Mouse (Mus musculus) lung, adult 2 months (tissue): ENCODE results near the gene Fbxw5.

ENCODE experiments used
- CTCF ChIP-seq: fragments of 200-500 bp; IDR thresholded peaks from 2 replicates; pipeline ENCODE4 v1.5.1; 2011; ENCODE audit warnings: mild to moderate bottlenecking, low read length, control low read depth; ENCODE audit not compliant: insufficient read depth
- POLR2A ChIP-seq: fragments of 200-500 bp; IDR thresholded peaks from 2 replicates; pipeline ENCODE4 v1.6.1; 2011; ENCODE audit warnings: low read depth, mild to moderate bottlenecking, control low read depth, low read length, borderline replicate concordance; ENCODE audit errors: extremely low read depth

- TF ChIP-seq CTCF: no peak
- TF ChIP-seq POLR2A: no peak
Measured at GRCm38 (mm10) chr2:25484901-25485647, 15.5 kb upstream of the Fbxw5 start.
